Mouse (Mus musculus) intestine, embryonic 15.5 days (tissue): ENCODE results near the gene Zfp568. TPM values are rescaled to one million over a fixed set of nuclear protein-coding genes. Genes with fewer than 3 reads are reported as not detected.

Experiments
- ATAC-seq: fragments of 200-750 bp; cut with Nextera tagmentation; 2 replicates; pipeline ENCODE4 v1.8.0; 2017; ENCODE audit warnings: moderate TSS enrichment, moderate library complexity
- H3K27ac ChIP-seq: fragments of 300-500 bp; sonication (generic); 2 replicates; pipeline ENCODE4 v1.5.1; 2015; ENCODE audit warnings: mild to moderate bottlenecking, inconsistent platforms
- H3K27me3 ChIP-seq: fragments of 300-500 bp; sonication (generic); replicated peaks from 2 replicates; pipeline ENCODE4 v1.6.1; 2015; ENCODE audit warnings: inconsistent platforms
- H3K36me3 ChIP-seq: fragments of 300-500 bp; sonication (generic); 2 replicates; pipeline ENCODE4 v1.6.1; 2015; ENCODE audit warnings: inconsistent platforms
- H3K4me1 ChIP-seq: fragments of 300-500 bp; sonication (generic); replicated peaks from 2 replicates; pipeline ENCODE4 v1.6.1; 2015; ENCODE audit warnings: inconsistent platforms
- H3K4me2 ChIP-seq: fragments of 300-500 bp; sonication (generic); replicated peaks from 2 replicates; pipeline ENCODE4 v1.6.1; 2015; ENCODE audit warnings: mild to moderate bottlenecking, inconsistent platforms
- H3K4me3 ChIP-seq: fragments of 300-500 bp; sonication (generic); replicated peaks from 2 replicates; pipeline ENCODE4 v1.5.1; 2015; ENCODE audit warnings: inconsistent platforms
- H3K9ac ChIP-seq: fragments of 300-500 bp; sonication (generic); 2 replicates; pipeline ENCODE4 v1.6.1; 2015; ENCODE audit warnings: inconsistent platforms
- H3K9me3 ChIP-seq: fragments of 300-500 bp; sonication (generic); 2 replicates; pipeline ENCODE4 v1.6.1; 2016; ENCODE audit warnings: inconsistent platforms
- WGBS: fragments of 180-500 bp; shearing (Covaris S2); methylation state at CpG from one replicate; pipeline ENCODE4 v1.1.7; 2015; 5-methylcytosine and 5-hydroxymethylcytosine counted together
- polyA plus RNA-seq: library from polyadenylated mRNA; unstranded; fragments of >200 nt; fragmentation: Nextera tagmentation; extraction: Ambion mirVana; gene quantifications from 2 replicates; pipeline ENCODE4 v1.2.1, GENCODE M21; 2015

Zfp568 gene
- polyA plus RNA-seq, 1 experiment from 2014 or later, result 15.5 TPM

DNA sequence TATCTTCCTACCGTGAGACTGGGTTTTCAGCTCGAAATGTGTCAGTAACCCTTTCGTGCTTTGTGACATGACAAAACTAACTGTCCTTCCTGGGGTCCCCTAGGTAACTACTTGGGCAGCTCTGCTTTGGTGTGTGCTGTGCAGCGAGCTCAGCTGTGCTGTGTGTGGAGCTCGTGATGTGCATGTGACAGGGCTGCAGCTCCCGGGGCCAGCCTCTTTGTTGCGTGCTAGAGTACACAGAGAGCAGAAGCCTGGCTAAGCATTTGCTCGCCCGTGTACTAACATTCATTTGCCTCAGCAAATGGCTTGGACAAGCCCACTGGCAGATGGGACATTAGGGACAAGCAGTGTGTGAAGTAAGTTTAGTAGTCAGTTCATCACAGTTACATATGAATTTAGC is 9.6 kb downstream of the Zfp568 start:
- H3K4me1 ChIP-seq, result no peaks in the 10 kb centered on the region
- no peak for ATAC-seq
- H3K27ac ChIP-seq, result no peak overlapping the region
- no peak overlapping the region for H3K9ac ChIP-seq
- no peak overlapping the region for H3K4me3 ChIP-seq
- H3K9me3 ChIP-seq, result no peaks in the 10 kb centered on the region
- no peak overlapping the region for H3K4me2 ChIP-seq
- H3K36me3 ChIP-seq, result peaks cover 34% of the 10 kb centered on the region
- no peaks in the 10 kb centered on the region for H3K27me3 ChIP-seq
- WGBS, result 95% methylated on average over 9 of the region's 9 CpGs

DNA sequence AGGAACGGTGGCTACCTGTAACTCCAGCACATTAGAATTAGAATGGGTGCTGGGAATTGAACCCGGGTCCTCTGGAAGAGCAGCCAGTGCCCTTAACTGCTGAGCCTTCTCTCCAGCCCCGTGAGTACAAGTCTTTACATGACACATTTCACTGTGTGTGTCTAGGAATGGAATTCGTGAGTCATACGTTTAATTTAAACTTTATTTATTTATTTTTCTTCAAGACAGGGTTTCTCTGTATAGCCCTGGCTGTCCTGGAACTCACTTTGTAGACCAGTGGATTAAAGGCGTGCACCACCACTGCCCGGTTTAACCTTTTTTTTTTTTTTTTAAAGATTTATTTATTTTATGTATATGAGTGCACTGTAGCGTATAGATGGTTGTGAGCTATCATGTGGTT is 11.4 kb downstream of the Zfp568 start:
- Histone ChIP-seq H3K4me3 (no peak overlapping the region), H3K36me3 (peaks cover 41% of the 10 kb centered on the region), H3K4me2 (no peak overlapping the region), H3K9me3 (no peaks in the 10 kb centered on the region), H3K27ac (no peak overlapping the region), H3K27me3 (no peaks in the 10 kb centered on the region), H3K4me1 (no peaks in the 10 kb centered on the region), H3K9ac (no peak overlapping the region)
- no peak for ATAC-seq
- 88% methylated on average over 8 of the region's 8 CpGs for WGBS

DNA sequence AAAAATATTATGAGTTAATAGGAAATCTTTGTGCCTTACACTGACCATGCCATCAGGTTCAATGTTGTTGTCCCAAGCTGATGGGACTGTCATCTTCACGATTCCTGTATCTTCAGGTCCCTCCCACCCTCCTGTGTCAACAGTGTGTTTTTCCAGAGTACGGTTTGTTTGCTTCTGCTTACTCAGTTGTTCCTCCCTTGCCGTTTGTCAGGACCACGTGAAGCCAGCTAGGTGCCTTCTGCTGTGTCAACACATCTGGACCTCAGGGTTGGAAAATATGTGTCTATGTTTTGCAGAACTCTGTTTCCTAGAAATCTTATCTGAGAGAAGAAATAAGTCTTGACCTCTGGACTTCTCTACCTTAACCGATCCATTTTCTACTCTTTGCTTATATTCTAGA is 16.8 kb downstream of the Zfp568 start:
- WGBS, result 70% methylated on average over 5 of the region's 5 CpGs
- no peaks in the 10 kb centered on the region for H3K27me3 ChIP-seq

DNA sequence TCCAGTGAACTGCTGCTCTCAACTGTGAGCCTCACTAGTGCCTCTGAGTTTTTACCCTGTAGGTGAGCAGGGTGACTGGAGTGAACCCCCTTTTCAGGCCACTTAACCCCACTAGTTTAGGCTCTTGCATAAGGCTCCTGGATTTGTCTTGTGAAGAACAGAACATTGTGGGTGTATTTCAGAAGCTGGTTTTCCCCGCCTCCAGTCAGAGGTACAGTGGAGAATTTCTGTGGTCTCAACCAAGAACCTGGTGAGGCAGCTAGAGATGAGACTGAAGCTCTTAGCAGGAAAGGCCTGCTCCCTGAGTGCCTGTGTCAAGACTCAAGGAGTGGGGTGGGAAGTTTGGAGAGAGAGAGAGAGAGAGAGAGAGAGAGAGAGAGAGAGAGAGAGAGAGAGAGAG is 23.8 kb downstream of the Zfp568 start:
- Histone ChIP-seq H3K36me3 (peaks cover 4% of the 10 kb centered on the region; the same call in 1 of the 2 replicates), H3K4me3 (no peak overlapping the region), H3K27ac (no peak overlapping the region), H3K9ac (no peak overlapping the region), H3K4me2 (no peak overlapping the region), H3K27me3 (no peaks in the 10 kb centered on the region), H3K9me3 (no peaks in the 10 kb centered on the region), H3K4me1 (peaks cover 21% of the 10 kb centered on the region)
- WGBS, result 92% methylated on average over 1 of the region's 1 CpGs
- ATAC-seq, result no peak

More for the DNA sequence above, 16.8 kb downstream of the Zfp568 start:
- Histone ChIP-seq H3K36me3 (peaks cover 32% of the 10 kb centered on the region), H3K27ac (no peak overlapping the region), H3K4me2 (no peak overlapping the region), H3K4me3 (no peak overlapping the region), H3K9me3 (no peaks in the 10 kb centered on the region), H3K4me1 (no peaks in the 10 kb centered on the region), H3K9ac (no peak overlapping the region)
- peak; percentile 61; the same call in 1 of the 2 replicates for ATAC-seq

DNA sequence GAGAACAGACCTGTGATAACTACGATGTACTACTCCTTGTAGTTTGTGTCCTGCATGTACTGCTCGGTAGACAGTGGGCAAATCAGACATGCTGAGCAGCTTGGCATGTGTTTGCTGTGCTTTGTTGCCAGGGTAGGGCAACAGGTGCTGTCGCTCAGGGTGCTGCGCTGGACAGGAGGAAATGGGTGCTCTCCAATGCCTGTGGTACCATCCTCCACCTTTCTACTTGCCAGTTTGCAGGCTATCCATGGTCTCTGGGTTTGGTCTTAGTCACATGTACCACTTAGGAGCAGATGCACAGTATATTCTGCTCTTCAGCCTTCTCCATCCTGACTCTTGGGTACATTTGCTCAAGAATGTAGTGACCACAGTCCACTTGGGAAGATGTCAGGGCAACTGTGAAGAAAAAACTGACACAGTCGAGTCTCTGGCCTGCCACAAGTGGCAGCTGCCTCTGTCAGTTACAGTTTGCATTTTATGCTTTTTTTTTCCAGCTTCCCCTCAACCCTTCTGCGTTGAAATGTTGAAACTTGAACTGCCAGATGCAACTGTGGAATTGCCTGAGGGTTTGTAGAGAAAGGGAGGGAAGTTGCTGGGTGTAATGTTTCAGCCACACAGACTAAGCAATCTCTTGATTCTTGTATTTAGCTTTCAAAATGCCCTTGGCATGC is 24.4 kb downstream of the Zfp568 start:
- ATAC-seq, result no peak
- no peak overlapping the region for H3K4me2 ChIP-seq
- H3K4me1 ChIP-seq, result peaks cover 21% of the 10 kb centered on the region
- no peak overlapping the region for H3K27ac ChIP-seq
- no peaks in the 10 kb centered on the region for H3K27me3 ChIP-seq
- WGBS, result 78% methylated on average over 6 of the region's 6 CpGs
- H3K36me3 ChIP-seq, result 0 out of 2 replicates have a peak, but pooled peaks cover 4% of the 10 kb centered on the region
- H3K4me3 ChIP-seq, result no peak overlapping the region
- H3K9me3 ChIP-seq, result no peaks in the 10 kb centered on the region
- H3K9ac ChIP-seq, result no peak overlapping the region

- H3K36me3 ChIP-seq, result peaks cover 10% of the 10 kb centered on the region; the same call in 1 of the 2 replicates
- H3K4me1 ChIP-seq, result peaks cover 21% of the 10 kb centered on the region
- no peak overlapping the region for H3K9ac ChIP-seq
- H3K4me3 ChIP-seq, result no peak overlapping the region
- peak overlapping the region; percentile 19; the same call in 1 of the 2 replicates for H3K27ac ChIP-seq
- ATAC-seq, result 0 out of 2 replicates have a peak, but pooled peaks have one; percentile 34
- no peaks in the 10 kb centered on the region for H3K9me3 ChIP-seq
- H3K27me3 ChIP-seq, result no peaks in the 10 kb centered on the region
- H3K4me2 ChIP-seq, result no peak overlapping the region
- 56% methylated on average over 21 of the region's 21 CpGs for WGBS
Observed at GRCm38 (mm10) chr7:30009321-30010085, 25.7 kb downstream of the Zfp568 start.

DNA sequence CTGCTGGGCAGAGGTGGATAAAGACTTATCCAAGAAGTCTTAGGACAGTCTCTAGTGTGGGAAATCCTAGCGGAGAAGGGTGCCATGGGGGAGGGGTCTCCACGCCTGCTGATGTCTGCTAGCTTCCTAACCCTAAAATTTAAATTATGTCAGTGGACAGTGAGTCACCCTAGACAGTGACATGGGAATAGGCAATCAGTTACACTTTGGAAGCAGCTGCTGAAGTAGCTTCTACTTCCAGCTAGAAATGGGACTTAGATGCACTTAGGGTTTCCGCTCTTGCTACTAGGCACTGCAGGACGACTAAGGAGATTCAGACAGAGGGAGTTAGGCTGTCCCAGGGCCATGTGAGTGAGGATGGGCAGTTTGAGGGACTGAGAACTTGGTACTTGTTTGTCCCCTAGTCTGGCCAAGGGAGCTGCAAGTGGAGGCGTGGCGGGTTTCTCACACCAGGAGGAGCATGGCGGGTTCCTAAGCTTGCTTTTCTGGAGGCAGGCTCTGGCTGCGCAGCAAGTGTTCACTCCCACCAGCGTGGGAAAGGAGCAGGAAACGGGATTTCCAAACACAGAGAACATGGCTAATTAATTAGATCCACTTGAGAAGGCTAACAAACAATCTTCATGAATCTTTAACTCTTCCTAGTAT is 26.9 kb downstream of the Zfp568 start:
- Histone ChIP-seq H3K9me3 (no peaks in the 10 kb centered on the region), H3K4me3 (no peak overlapping the region), H3K9ac (no peak overlapping the region), H3K4me2 (no peak overlapping the region), H3K27me3 (no peaks in the 10 kb centered on the region), H3K4me1 (peaks cover 21% of the 10 kb centered on the region), H3K27ac (peak overlapping the region; percentile 37; the same call in 1 of the 2 replicates), H3K36me3 (peaks cover 14% of the 10 kb centered on the region)
- WGBS, result 70% methylated on average over 10 of the region's 10 CpGs
- 0 out of 2 replicates have a peak, but pooled peaks have one; percentile 26 for ATAC-seq

DNA sequence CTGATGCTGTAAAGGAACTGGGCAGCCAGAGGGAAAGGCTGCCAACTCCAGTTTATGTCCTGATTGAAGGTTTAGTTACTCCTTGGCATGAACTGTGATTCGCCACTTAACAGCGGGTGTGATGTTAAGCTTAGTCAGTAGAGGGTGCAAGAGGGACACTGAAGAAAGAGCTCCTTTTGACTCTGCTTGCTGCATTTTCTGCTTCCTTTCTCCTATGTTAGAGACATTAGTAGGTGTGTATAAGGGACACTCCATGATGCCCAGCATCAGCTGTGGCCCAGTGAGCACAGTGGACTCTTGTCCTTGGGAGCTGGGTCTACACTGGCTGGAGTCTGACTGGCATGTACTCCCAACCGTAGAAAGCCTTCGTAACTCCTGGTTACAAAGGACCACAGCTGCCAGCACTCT is 29.2 kb downstream of the Zfp568 start:
- H3K4me3 ChIP-seq, result no peak overlapping the region
- no peak overlapping the region for H3K27ac ChIP-seq
- H3K36me3 ChIP-seq, result peaks cover 25% of the 10 kb centered on the region
- no peaks in the 10 kb centered on the region for H3K9me3 ChIP-seq
- no peaks in the 10 kb centered on the region for H3K27me3 ChIP-seq
- ATAC-seq, result peak; percentile 35; the same call in 1 of the 2 replicates
- WGBS, result 83% methylated on average over 4 of the region's 4 CpGs
- H3K4me1 ChIP-seq, result peaks cover 21% of the 10 kb centered on the region
- H3K4me2 ChIP-seq, result no peak overlapping the region
- H3K9ac ChIP-seq, result no peak overlapping the region

DNA sequence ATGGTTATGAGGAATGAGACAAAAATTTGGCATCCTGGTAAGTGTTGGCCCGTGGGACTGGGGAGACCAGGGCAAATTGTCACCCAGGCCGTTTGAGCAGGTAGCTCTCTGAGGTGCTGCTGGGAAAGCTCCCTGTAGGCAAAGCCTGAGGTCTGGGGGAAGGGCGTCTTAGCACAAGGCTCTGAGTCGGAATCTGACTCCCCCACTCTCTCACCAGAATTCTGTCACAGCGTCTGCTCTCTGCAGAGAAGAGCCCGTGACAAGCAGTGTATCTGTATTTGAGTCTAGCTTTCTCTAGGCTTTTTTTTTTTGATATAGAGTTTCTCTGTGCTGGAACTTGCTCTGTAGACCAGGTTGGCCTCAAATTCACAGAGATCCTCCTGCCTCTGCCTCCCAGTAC is 33.5 kb downstream of the Zfp568 start:
- Histone ChIP-seq H3K4me1 (no peaks in the 10 kb centered on the region), H3K4me3 (no peak overlapping the region), H3K9me3 (no peaks in the 10 kb centered on the region), H3K27me3 (no peaks in the 10 kb centered on the region), H3K27ac (no peak overlapping the region), H3K4me2 (no peak overlapping the region), H3K36me3 (peaks cover 39% of the 10 kb centered on the region), H3K9ac (no peak overlapping the region)
- ATAC-seq, result no peak
- WGBS, result 95% methylated on average over 6 of the region's 6 CpGs

GRCm38 (mm10) chr7:30019543-30019942 is 35.8 kb downstream of the Zfp568 start:
- H3K36me3 ChIP-seq, result peaks cover 51% of the 10 kb centered on the region

DNA sequence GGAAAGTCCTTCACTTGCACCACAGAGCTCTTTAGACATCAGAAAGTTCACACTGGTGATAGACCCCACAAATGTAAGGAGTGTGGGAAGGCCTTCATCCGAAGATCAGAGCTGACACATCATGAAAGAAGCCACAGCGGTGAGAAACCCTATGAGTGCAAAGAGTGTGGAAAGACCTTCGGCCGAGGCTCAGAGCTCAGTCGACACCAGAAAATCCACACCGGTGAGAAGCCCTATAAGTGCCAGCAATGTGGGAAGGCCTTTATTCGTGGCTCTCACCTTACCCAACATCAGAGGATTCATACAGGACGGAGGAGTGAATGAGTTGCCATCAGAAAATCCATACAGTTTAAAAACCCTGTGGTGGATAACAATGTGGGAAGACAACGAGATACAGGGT is 39.6 kb downstream of the Zfp568 start:
- Histone ChIP-seq H3K9me3 (no peaks in the 10 kb centered on the region), H3K9ac (no peak overlapping the region), H3K27me3 (no peaks in the 10 kb centered on the region), H3K36me3 (peaks cover 46% of the 10 kb centered on the region), H3K4me3 (no peak overlapping the region), H3K4me2 (no peak overlapping the region), H3K4me1 (no peaks in the 10 kb centered on the region), H3K27ac (no peak overlapping the region)
- no peak for ATAC-seq
- 93% methylated on average over 9 of the region's 9 CpGs for WGBS

More at GRCm38 (mm10) chr7:30019543-30019942, 35.8 kb downstream of the Zfp568 start:
- ATAC-seq, result no peak
- Histone ChIP-seq H3K9me3 (no peaks in the 10 kb centered on the region), H3K4me3 (no peak overlapping the region), H3K4me2 (no peak overlapping the region), H3K27me3 (no peaks in the 10 kb centered on the region), H3K4me1 (no peaks in the 10 kb centered on the region), H3K27ac (no peak overlapping the region), H3K9ac (no peak overlapping the region)
- whole genome bisulfite sequencing, result 98% methylated on average over 2 of the region's 2 CpGs

DNA sequence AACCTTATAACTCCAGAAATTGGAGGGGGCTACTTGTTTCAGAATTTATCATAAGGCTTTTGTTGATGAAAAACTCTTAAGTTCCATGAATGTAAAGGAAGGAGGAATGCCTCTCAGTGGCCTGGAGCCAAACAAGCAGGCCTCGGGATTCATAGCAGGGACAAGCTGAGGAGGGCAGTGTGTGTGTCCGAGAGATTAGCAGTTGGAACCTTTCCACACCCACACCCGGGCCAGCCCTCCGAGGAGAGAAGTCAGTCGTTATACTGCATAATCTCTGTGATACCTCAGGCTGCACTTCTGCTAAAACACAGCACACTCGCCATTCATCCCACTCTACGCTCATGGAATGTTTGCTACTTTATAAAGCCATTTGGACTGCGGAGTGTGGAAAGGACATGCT is 40.0 kb downstream of the Zfp568 start:
- H3K4me3 ChIP-seq, result no peak overlapping the region
- ATAC-seq, result no peak
- no peaks in the 10 kb centered on the region for H3K27me3 ChIP-seq
- no peak overlapping the region for H3K9ac ChIP-seq
- WGBS, result 85% methylated on average over 8 of the region's 8 CpGs
- H3K4me1 ChIP-seq, result no peaks in the 10 kb centered on the region
- no peaks in the 10 kb centered on the region for H3K9me3 ChIP-seq
- no peak overlapping the region for H3K27ac ChIP-seq
- H3K4me2 ChIP-seq, result no peak overlapping the region
- H3K36me3 ChIP-seq, result peaks cover 41% of the 10 kb centered on the region
